Mouse (Mus musculus) C2C12 (cell line): ENCODE measurements around the gene Gorab. TPM values are rescaled to one million over a fixed set of nuclear protein-coding genes. Genes with fewer than 3 reads are reported as not detected.
A peak's percentile ranks its signal among the peaks of the same experiment; 100 is the strongest.

Experiments
- H3K27me3 ChIP-seq: one replicate; pipeline ENCODE4 v1.6.1; 2011; ENCODE audit not compliant: control insufficient read depth, insufficient read depth, insufficient read length
- H3K36me3 ChIP-seq: one replicate; pipeline ENCODE4 v1.6.1; 2011; ENCODE audit not compliant: control insufficient read depth, insufficient read depth
- H3K4me3 ChIP-seq: one replicate; pipeline ENCODE4 v1.5.1; 2011; ENCODE audit warnings: mild to moderate bottlenecking, control low read depth; ENCODE audit not compliant: poor library complexity, insufficient read depth, severe bottlenecking
- H3K79me2 ChIP-seq: one replicate; pipeline ENCODE4 v1.6.1; 2011; ENCODE audit not compliant: control insufficient read depth, insufficient read depth
- H3K79me3 ChIP-seq: one replicate; pipeline ENCODE4 v1.6.1; 2011; ENCODE audit warnings: low read depth, control low read depth
- H3ac ChIP-seq: one replicate; pipeline ENCODE3; 2011; ENCODE audit warnings: low read depth; ENCODE audit not compliant: control insufficient read depth, insufficient read length
- CEBPB ChIP-seq: IDR thresholded peaks from one replicate; pipeline ENCODE4 v1.6.1; 2011; ENCODE audit warnings: low read depth, mild to moderate bottlenecking, control low read depth, moderate library complexity
- CTCF ChIP-seq: IDR thresholded peaks from one replicate; pipeline ENCODE4 v1.5.1; 2011; ENCODE audit not compliant: control insufficient read depth, insufficient read depth, insufficient read length
- FOSL1 ChIP-seq: IDR thresholded peaks from one replicate; pipeline ENCODE4 v1.8.0; 2011; ENCODE audit warnings: mild to moderate bottlenecking, low read length; ENCODE audit not compliant: poor library complexity, insufficient read depth, severe bottlenecking
- MAX ChIP-seq: IDR thresholded peaks from one replicate; pipeline ENCODE4 v1.6.1; 2011; ENCODE audit warnings: mild to moderate bottlenecking, control low read depth
- MYOD1 ChIP-seq: IDR thresholded peaks from one replicate; pipeline ENCODE4 v1.6.1; 2011; ENCODE audit warnings: low read depth; ENCODE audit not compliant: control insufficient read depth, insufficient read length
- MYOG ChIP-seq: IDR thresholded peaks from one replicate; pipeline ENCODE4 v1.6.1; 2011; ENCODE audit not compliant: control insufficient read depth, insufficient read length; ENCODE audit errors: extremely low read depth
- USF1 ChIP-seq: IDR thresholded peaks from one replicate; pipeline ENCODE4 v1.6.1; 2011; ENCODE audit warnings: low read depth, mild to moderate bottlenecking, control low read depth, moderate library complexity
- polyA plus RNA-seq: library from polyadenylated mRNA; unstranded; fragments of >200 nt; fragmentation: generic; extraction: Trizol; gene quantifications from one replicate; pipeline ENCODE4 v1.2.1, GENCODE M21; 2012; ENCODE audit warnings: missing spikeins

Gorab gene
- polyA plus RNA-seq, 1 experiment: 3.7 TPM

GRCm38 (mm10) chr1:163380591-163380990 is 22.9 kb downstream of the Gorab start:
- no peak for TF ChIP-seq USF1
- TF ChIP-seq CEBPB: peak; percentile 39
- TF ChIP-seq MAX: no peak
- no peak for TF ChIP-seq MYOD1
- no peak for TF ChIP-seq MYOG
- TF ChIP-seq CTCF: no peak
- Histone ChIP-seq H3K36me3 (peaks cover 16% of the 10 kb centered on the region), H3ac (no peak overlapping the region), H3K79me2 (no peaks in the 10 kb centered on the region), H3K79me3 (no peaks in the 10 kb centered on the region), H3K27me3 (no peaks in the 10 kb centered on the region), H3K4me3 (no peak overlapping the region)

- no peak for TF ChIP-seq FOSL1
- no peak for TF ChIP-seq USF1
- TF ChIP-seq MYOG: no peak
- no peak for TF ChIP-seq MYOD1
- TF ChIP-seq MAX: no peak
- no peak for TF ChIP-seq CEBPB
- TF ChIP-seq CTCF: no peak
- Histone ChIP-seq H3K4me3 (no peak overlapping the region), H3K79me3 (no peaks in the 10 kb centered on the region), H3K36me3 (peaks cover 11% of the 10 kb centered on the region), H3ac (no peak overlapping the region), H3K79me2 (no peaks in the 10 kb centered on the region), H3K27me3 (no peaks in the 10 kb centered on the region)
Observed at GRCm38 (mm10) chr1:163380072-163380471, 23.4 kb downstream of the Gorab start.

- no peaks in the 10 kb centered on the region for H3K36me3 ChIP-seq
- H3K27me3 ChIP-seq: no peaks in the 10 kb centered on the region
- TF ChIP-seq MYOG: no peak
- no peak for TF ChIP-seq CTCF
- no peak for TF ChIP-seq CEBPB
- no peak for TF ChIP-seq MYOD1
- TF ChIP-seq FOSL1: no peak
- H3K79me2 ChIP-seq: no peaks in the 10 kb centered on the region
- no peak overlapping the region for H3K4me3 ChIP-seq
- no peaks in the 10 kb centered on the region for H3K79me3 ChIP-seq
- H3ac ChIP-seq: no peak overlapping the region
Observed at GRCm38 (mm10) chr1:163377924-163378323, 25.5 kb downstream of the Gorab start.

GRCm38 (mm10) chr1:163376818-163377581 is 26.5 kb downstream of the Gorab start:
- Histone ChIP-seq H3K4me3 (no peak overlapping the region), H3K79me2 (no peaks in the 10 kb centered on the region), H3K36me3 (no peaks in the 10 kb centered on the region), H3K27me3 (no peaks in the 10 kb centered on the region), H3K79me3 (no peaks in the 10 kb centered on the region), H3ac (no peak overlapping the region)
- TF ChIP-seq CEBPB (no peak), MYOG (no peak), FOSL1 (no peak), USF1 (no peak), CTCF (no peak), MAX (no peak), MYOD1 (no peak)

- Histone ChIP-seq H3K79me3 (no peaks in the 10 kb centered on the region), H3ac (no peak overlapping the region), H3K4me3 (no peak overlapping the region), H3K27me3 (no peaks in the 10 kb centered on the region), H3K79me2 (no peaks in the 10 kb centered on the region), H3K36me3 (no peaks in the 10 kb centered on the region)
- TF ChIP-seq CEBPB: no peak
- no peak for TF ChIP-seq CTCF
- TF ChIP-seq USF1: no peak
- no peak for TF ChIP-seq MAX
- no peak for TF ChIP-seq FOSL1
- TF ChIP-seq MYOD1: no peak
- no peak for TF ChIP-seq MYOG
Observed at GRCm38 (mm10) chr1:163374455-163374854, 29.0 kb downstream of the Gorab start.

GRCm38 (mm10) chr1:163362202-163362601 is 41.3 kb downstream of the Gorab start:
- H3ac ChIP-seq: peak overlapping the region; percentile 15
- no peaks in the 10 kb centered on the region for H3K27me3 ChIP-seq
- no peaks in the 10 kb centered on the region for H3K36me3 ChIP-seq
- no peaks in the 10 kb centered on the region for H3K79me3 ChIP-seq
- TF ChIP-seq CEBPB (no peak), MYOG (no peak), MYOD1 (no peak), CTCF (no peak), MAX (no peak), FOSL1 (no peak), USF1 (no peak)
- no peaks in the 10 kb centered on the region for H3K79me2 ChIP-seq
- no peak overlapping the region for H3K4me3 ChIP-seq
